ENCODE assay signal across 21 mouse cellular contexts in genomic region chr1:33945756-33946155, GRCm38 (mm10). TPM values are rescaled to one million over a fixed set of nuclear protein-coding genes. Genes with fewer than 3 reads are reported as not detected.
A peak's percentile ranks its signal among the peaks of the same experiment; 100 is the strongest.
DNase-seq lines count a peak whose midpoint lies in the region; ATAC-seq and TF ChIP-seq lines count a peak whose summit lies in the region.
"Had no signal": no experiment of that assay in that cellular context is flagged by ENCODE, and none has a peak within 500 bp of the region (broad histone marks: within the 10 kb centered on the region; RNA-seq: fewer than 3 reads in every experiment).

No protein-coding gene starts in this region.

- H3K27ac ChIP-seq in heart, embryonic 10.5 days = peak overlapping the region; percentile 79
- peak overlapping the region; percentile 79 for H3K27ac ChIP-seq in heart, postnatal 0 days (ENCODE audit: low read depth)
- H3K27ac ChIP-seq in testis, adult 2 months (ENCODE audit: control insufficient read depth, insufficient read depth, low read depth, low read length) = peak overlapping the region; percentile 7; the same call in 1 of the 2 replicates
- H3K27ac ChIP-seq in stomach, embryonic 16.5 days (ENCODE audit: low read length) = no peak overlapping the region
- H3K27ac ChIP-seq: embryonic facial prominence, embryonic 10.5 days; gastrocnemius, adult 2 months; hindbrain, embryonic 15.5 days; intestine, embryonic 15.5 days; macrophage; midbrain, embryonic 10.5 days had no signal

- no peak for DNase-seq in heart, embryonic 10.5 days (ENCODE audit: low spot score)
- no peak for DNase-seq in heart, adult 8-10 months (ENCODE audit: low spot score)
- no peak for DNase-seq in heart, postnatal 0 days (ENCODE audit: low spot score)
- no peak for DNase-seq in heart, adult 18-20 months
- no peak for DNase-seq in testis, postnatal 14 days (ENCODE audit: low spot score)
- no peak for DNase-seq in urinary bladder, adult 18-20 months (ENCODE audit: low spot score in 2 of 2)
- DNase-seq: adrenal gland, adult 2 months; cerebellum, adult 8-10 months; gastrocnemius, adult 2 months; kidney, postnatal 36 days; right cerebral cortex, postnatal 4 days; thymus, postnatal 4 days had no signal

- no peaks in the 10 kb centered on the region for H3K36me3 ChIP-seq in heart, embryonic 10.5 days
- no peaks in the 10 kb centered on the region for H3K36me3 ChIP-seq in heart, postnatal 0 days (replicated peaks; ENCODE audit: control insufficient read depth, insufficient read depth, low read length)
- H3K36me3 ChIP-seq in testis, adult 2 months (ENCODE audit: control insufficient read depth, insufficient read depth, low read length) = no peaks in the 10 kb centered on the region
- H3K36me3 ChIP-seq in stomach, embryonic 16.5 days (ENCODE audit: control insufficient read depth, insufficient read depth, low read length) = no peaks in the 10 kb centered on the region
- H3K36me3 ChIP-seq: embryonic facial prominence, embryonic 10.5 days; hindbrain, embryonic 15.5 days; intestine, embryonic 15.5 days; midbrain, embryonic 10.5 days had no signal

- no peak for TF ChIP-seq EP300 in heart, postnatal 0 days (IDR thresholded peaks at IDR 0.05; ENCODE audit: low read depth)

- no peaks in the 10 kb centered on the region for H3K27me3 ChIP-seq in heart, embryonic 10.5 days (ENCODE audit: insufficient read depth, poor library complexity, severe bottlenecking)
- H3K27me3 ChIP-seq in heart, postnatal 0 days (ENCODE audit: control insufficient read depth, insufficient read depth, low read length) = no peaks in the 10 kb centered on the region
- no peaks in the 10 kb centered on the region for H3K27me3 ChIP-seq in testis, adult 2 months (ENCODE audit: control insufficient read depth, insufficient read depth, low read length)
- no peaks in the 10 kb centered on the region for H3K27me3 ChIP-seq in stomach, embryonic 16.5 days (ENCODE audit: control insufficient read depth, insufficient read depth, low read length)
- H3K27me3 ChIP-seq: hindbrain, embryonic 15.5 days; intestine, embryonic 15.5 days had no signal

- H3K4me3 ChIP-seq in heart, embryonic 10.5 days = no peak overlapping the region
- no peak overlapping the region for H3K4me3 ChIP-seq in heart, postnatal 0 days (ENCODE audit: low read depth, low read length)
- no peak overlapping the region for H3K4me3 ChIP-seq in testis, adult 2 months (ENCODE audit: control insufficient read depth, low read depth, low read length)
- no peak overlapping the region for H3K4me3 ChIP-seq in stomach, embryonic 16.5 days (replicated peaks; ENCODE audit: low read length)
- H3K4me3 ChIP-seq: embryonic facial prominence, embryonic 10.5 days; hindbrain, embryonic 15.5 days; intestine, embryonic 15.5 days; midbrain, embryonic 10.5 days had no signal

- H3K9me3 ChIP-seq in heart, embryonic 10.5 days = no peaks in the 10 kb centered on the region
- H3K9me3 ChIP-seq in heart, postnatal 0 days (replicated peaks; ENCODE audit: control insufficient read depth, low read length) = no peaks in the 10 kb centered on the region
- H3K9me3 ChIP-seq in stomach, embryonic 16.5 days (replicated peaks; ENCODE audit: control insufficient read depth, low read length) = no peaks in the 10 kb centered on the region
- H3K9me3 ChIP-seq: embryonic facial prominence, embryonic 10.5 days; hindbrain, embryonic 15.5 days; intestine, embryonic 15.5 days; midbrain, embryonic 10.5 days had no signal

- ATAC-seq in heart, postnatal 0 days (ENCODE audit: insufficient read depth, low read depth) = no peak
- ATAC-seq in stomach, embryonic 16.5 days (ENCODE audit: insufficient read depth, low FRiP score) = no peak

- peaks cover 19% of the 10 kb centered on the region for H3K4me1 ChIP-seq in heart, embryonic 10.5 days
- peaks cover 18% of the 10 kb centered on the region for H3K4me1 ChIP-seq in heart, postnatal 0 days (ENCODE audit: control insufficient read depth, insufficient read depth)
- peaks cover 7% of the 10 kb centered on the region for H3K4me1 ChIP-seq in testis, adult 2 months (ENCODE audit: control insufficient read depth, insufficient read depth, low read length)
- no peaks in the 10 kb centered on the region for H3K4me1 ChIP-seq in stomach, embryonic 16.5 days (ENCODE audit: control insufficient read depth, insufficient read depth, low read length)
- H3K4me1 ChIP-seq: intestine, embryonic 15.5 days had no signal

- no peak overlapping the region for H3K9ac ChIP-seq in heart, postnatal 0 days (replicated peaks; ENCODE audit: low read depth, low read length)
- no peak overlapping the region for H3K9ac ChIP-seq in stomach, embryonic 16.5 days (ENCODE audit: low read length)
- H3K9ac ChIP-seq: hindbrain, embryonic 15.5 days; intestine, embryonic 15.5 days had no signal

- WGBS in heart, embryonic 10.5 days = 79% methylated on average over 6 of the region's 6 CpGs
- 80% methylated on average over 6 of the region's 6 CpGs for WGBS in heart, postnatal 0 days
- WGBS in stomach, embryonic 16.5 days = 82% methylated on average over 6 of the region's 6 CpGs

- TF ChIP-seq POLR2A in testis, adult 2 months (IDR thresholded peaks at IDR 0.05; ENCODE audit: control insufficient read depth, low read depth, low read length) = no peak

- no peak overlapping the region for H3K4me2 ChIP-seq in heart, postnatal 0 days (ENCODE audit: low read depth, low read length)
- 0 out of 2 replicates have a peak overlapping the region, but pooled peaks have one; percentile 43 for H3K4me2 ChIP-seq in stomach, embryonic 16.5 days (ENCODE audit: low read depth, low read length)
- H3K4me2 ChIP-seq: hindbrain, embryonic 15.5 days had no signal

- TF ChIP-seq CTCF in heart, postnatal 0 days (IDR thresholded peaks at IDR 0.05; ENCODE audit: low read depth) = no peak
- no peak for TF ChIP-seq CTCF in testis, adult 2 months (IDR thresholded peaks at IDR 0.05; ENCODE audit: control insufficient read depth, insufficient read depth, insufficient replicate concordance, low read depth, low read length)

RNA-seq across cellular contexts. Expression of gene Dst, which starts 37.7 kb away (rescaled TPM):
- 15.0 and 16.2 TPM in 2 replicates for polyA plus RNA-seq in heart, embryonic 10.5 days (2016; fragmentation: Nextera tagmentation; extraction: Ambion mirVana)
- total RNA-seq in heart, adult 8-10 months (2022) = 100 to 1,000 TPM; 366 to 489 (median 444) TPM
- 104 and 106 TPM in 2 replicates for total RNA-seq in heart, postnatal 0 days (2014; rRNA removed; ENCODE audit: low replicate concordance)
- 18.2 and 21.7 TPM in 2 replicates for polyA plus RNA-seq in heart, postnatal 0 days (2015; fragmentation: Nextera tagmentation; extraction: Ambion mirVana)
- total RNA-seq in heart, adult 18-20 months (2021) = 100 to 1,000 TPM; 378 TPM
- polyA plus RNA-seq in testis, adult 2 months (2012; rRNA removed) = 33.0 and 38.7 TPM in 2 replicates
- 26.0 and 27.8 TPM in 2 replicates for polyA plus RNA-seq in stomach, embryonic 16.5 days (2015; fragmentation: Nextera tagmentation; extraction: Ambion mirVana)

RNA-seq across cellular contexts. Expression of gene Bend6, which starts 38.1 kb away (rescaled TPM):
- 2.6 and 2.9 TPM in 2 replicates for polyA plus RNA-seq in heart, embryonic 10.5 days (2016; fragmentation: Nextera tagmentation; extraction: Ambion mirVana)
- 1 to 10 TPM; 1.5 to 3.0 (median 2.5) TPM for total RNA-seq in heart, adult 8-10 months (2022)
- total RNA-seq in heart, postnatal 0 days (2014; rRNA removed; ENCODE audit: low replicate concordance) = 0.81 and 8.1 TPM in 2 replicates
- polyA plus RNA-seq in heart, postnatal 0 days (2015; fragmentation: Nextera tagmentation; extraction: Ambion mirVana) = 1.9 TPM in 2 replicates
- total RNA-seq in heart, adult 18-20 months (2021) = 1 to 10 TPM; 1.9 to 2.0 TPM
- 0.87 and 1.1 TPM in 2 replicates for polyA plus RNA-seq in testis, adult 2 months (2012; rRNA removed)
- 0.93 and 1.4 TPM in 2 replicates for polyA plus RNA-seq in stomach, embryonic 16.5 days (2015; fragmentation: Nextera tagmentation; extraction: Ambion mirVana)
- total RNA-seq: common myeloid progenitor, adult 5-6 weeks; granulocyte monocyte progenitor cell, adult 5-6 weeks had no signal
